8 mouse cellular contexts compared by ENCODE assay signal in the genomic region with DNA sequence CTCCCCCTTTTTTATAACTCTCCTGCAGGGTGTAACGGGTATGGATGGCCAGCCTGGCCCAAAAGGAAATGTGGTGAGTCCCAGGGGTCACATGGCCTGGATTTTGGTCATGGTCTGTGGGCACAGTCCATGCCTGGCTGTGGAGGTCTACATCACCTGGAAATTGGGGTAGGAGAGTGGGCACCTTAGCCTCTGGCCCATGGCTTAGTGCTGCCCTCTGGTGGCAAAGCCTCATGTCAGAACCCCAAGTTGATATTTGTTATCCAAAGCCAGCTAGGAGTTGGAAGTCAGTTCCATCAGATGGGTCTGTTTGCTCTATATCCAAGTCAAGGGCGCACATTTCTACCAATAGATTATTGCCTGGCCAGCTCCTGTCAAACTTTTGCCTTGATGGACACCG.
DNase-seq lines count a peak whose midpoint lies in the region; ATAC-seq and TF ChIP-seq lines count a peak whose summit lies in the region.
"Had no signal": no experiment of that assay in that cellular context is flagged by ENCODE, and none has a peak within 500 bp of the region (broad histone marks: within the 10 kb centered on the region; RNA-seq: fewer than 3 reads in every experiment).

No protein-coding gene starts in this region.

- TF ChIP-seq POLR2A in brain, embryonic 14.5 days (IDR thresholded peaks at IDR 0.05; ENCODE audit: borderline replicate concordance, extremely low read depth, insufficient read depth, insufficient read length, poor library complexity, severe bottlenecking) = no peak
- TF ChIP-seq POLR2A in lung, adult 2 months (IDR thresholded peaks at IDR 0.05; ENCODE audit: borderline replicate concordance, extremely low read depth, low read depth, low read length) = no peak
- TF ChIP-seq POLR2A in small intestine, adult 2 months (IDR thresholded peaks at IDR 0.05; ENCODE audit: low read depth, low read length) = no peak

- no peaks in the 10 kb centered on the region for H3K27me3 ChIP-seq in small intestine, adult 2 months (ENCODE audit: control insufficient read depth, insufficient read depth, low read length)
- H3K27me3 ChIP-seq: hindbrain, embryonic 15.5 days had no signal

- DNase-seq in ovary, postnatal 10 days (ENCODE audit: low spot score) = peak; percentile 45
- no peak for DNase-seq in ovary, adult 18-20 months (ENCODE audit: low spot score)
- peak; percentile 67 for DNase-seq in brain, embryonic 14.5 days (ENCODE audit: low read depth)
- DNase-seq in kidney, postnatal 14 days = peak; percentile 67
- DNase-seq in lung, adult 2 months = peak; percentile 69

- no peaks in the 10 kb centered on the region for H3K36me3 ChIP-seq in small intestine, adult 2 months (ENCODE audit: control insufficient read depth, insufficient read depth, low read length)
- H3K36me3 ChIP-seq: hindbrain, embryonic 15.5 days had no signal

- H3K4me3 ChIP-seq in lung, adult 2 months (replicated peaks; ENCODE audit: extremely low read depth, low read depth, low read length) = no peak overlapping the region
- H3K4me3 ChIP-seq in small intestine, adult 2 months (ENCODE audit: low read depth, low read length) = no peak overlapping the region
- H3K4me3 ChIP-seq: hindbrain, embryonic 15.5 days had no signal

- H3K27ac ChIP-seq in small intestine, adult 2 months (ENCODE audit: insufficient read depth, low read depth, low read length) = no peak overlapping the region
- H3K27ac ChIP-seq: hindbrain, embryonic 15.5 days had no signal

- ATAC-seq in erythroid progenitor cell, adult 5-6 weeks (replicated peaks; ENCODE audit: low FRiP score, poor library complexity, severe bottlenecking) = peak; percentile 62

- no peaks in the 10 kb centered on the region for H3K4me1 ChIP-seq in lung, adult 2 months (ENCODE audit: control insufficient read depth, insufficient read depth, low read length)
- H3K4me1 ChIP-seq in small intestine, adult 2 months (ENCODE audit: control insufficient read depth, insufficient read depth, insufficient read length, low read length) = no peaks in the 10 kb centered on the region

- WGBS in lung, adult 2 months = 55% methylated on average over 3 of the region's 3 CpGs
- 50% methylated on average over 3 of the region's 3 CpGs for WGBS in small intestine, adult 2 months

- peak; percentile 84 for TF ChIP-seq CTCF in brain, embryonic 14.5 days (IDR thresholded peaks at IDR 0.05; ENCODE audit: borderline replicate concordance, extremely low read depth, insufficient read depth, insufficient read length)
- TF ChIP-seq CTCF in lung, adult 2 months (IDR thresholded peaks at IDR 0.05; ENCODE audit: insufficient read depth, low read length) = peak; percentile 79
- TF ChIP-seq CTCF in small intestine, adult 2 months (IDR thresholded peaks at IDR 0.05; ENCODE audit: extremely low read depth, insufficient read length, insufficient replicate concordance, low read depth, low read length) = peak; percentile 76; the same call in 1 of the 2 replicates
